Mouse (Mus musculus): ENCODE measurements around the gene Sox2.

The Sox2 gene

DNA sequence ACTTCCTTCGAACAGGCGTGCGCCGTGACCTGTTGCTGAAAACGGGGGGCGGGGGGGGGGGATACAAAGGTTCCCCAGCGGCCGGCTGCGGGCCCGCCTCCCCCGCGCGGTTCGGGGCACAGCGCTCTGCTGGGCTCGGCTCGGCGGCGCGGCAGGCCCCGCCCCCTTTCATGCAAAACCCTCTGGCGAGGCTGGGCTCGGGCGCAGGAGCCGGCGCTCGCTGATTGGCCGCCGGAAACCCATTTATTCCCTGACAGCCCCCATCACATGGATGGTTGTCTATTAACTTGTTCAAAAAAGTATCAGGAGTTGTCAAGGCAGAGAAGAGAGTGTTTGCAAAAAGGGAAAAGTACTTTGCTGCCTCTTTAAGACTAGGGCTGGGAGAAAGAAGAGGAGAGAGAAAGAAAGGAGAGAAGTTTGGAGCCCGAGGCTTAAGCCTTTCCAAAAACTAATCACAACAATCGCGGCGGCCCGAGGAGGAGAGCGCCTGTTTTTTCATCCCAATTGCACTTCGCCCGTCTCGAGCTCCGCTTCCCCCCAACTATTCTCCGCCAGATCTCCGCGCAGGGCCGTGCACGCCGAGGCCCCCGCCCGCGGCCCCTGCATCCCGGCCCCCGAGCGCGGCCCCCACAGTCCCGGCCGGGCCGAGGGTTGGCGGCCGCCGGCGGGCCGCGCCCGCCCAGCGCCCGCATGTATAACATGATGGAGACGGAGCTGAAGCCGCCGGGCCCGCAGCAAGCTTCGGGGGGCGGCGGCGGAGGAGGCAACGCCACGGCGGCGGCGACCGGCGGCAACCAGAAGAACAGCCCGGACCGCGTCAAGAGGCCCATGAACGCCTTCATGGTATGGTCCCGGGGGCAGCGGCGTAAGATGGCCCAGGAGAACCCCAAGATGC is at the start of gene Sox2:
Gene Sox2, plus strand, starts transcription at position 680 of the 895 bp plus-strand sequence.
- ATAC-seq (ENCODE audit: insufficient number of reproducible peaks, low FRiP score, low TSS enrichment) = peak; percentile 22; the same call in 1 of the 2 replicates

- ATAC-seq (ENCODE audit: insufficient number of reproducible peaks, low FRiP score, low TSS enrichment) = no peak
These were observed 49.1 kb upstream of the Sox2 start for GRCm38 (mm10) chr3:34601116-34601515.

GRCm38 (mm10) chr3:34614107-34614506 is 36.1 kb upstream of the Sox2 start:
- no peak for ATAC-seq (ENCODE audit: insufficient number of reproducible peaks, low FRiP score, low TSS enrichment)

DNA sequence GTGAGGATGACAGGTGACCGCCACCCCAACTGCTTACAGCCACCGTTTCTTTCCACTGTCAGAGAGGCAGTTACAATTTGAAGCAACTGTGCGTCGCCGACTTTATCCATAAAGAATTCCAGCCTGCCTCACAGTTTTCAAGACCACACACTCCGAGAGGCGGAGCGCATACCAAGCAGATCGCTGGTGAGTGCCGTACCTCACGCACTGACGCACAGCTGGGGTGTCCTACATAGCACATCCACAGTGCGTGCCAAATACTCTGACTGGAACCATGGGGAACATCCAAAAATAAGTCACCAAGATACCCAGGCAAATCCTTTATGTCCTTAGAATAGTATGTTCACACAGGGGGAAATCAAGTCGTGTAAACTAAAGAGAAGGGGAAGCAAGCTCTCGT is 34.7 kb upstream of the Sox2 start:
- no peak for ATAC-seq (ENCODE audit: insufficient number of reproducible peaks, low FRiP score, low TSS enrichment)

GRCm38 (mm10) chr3:34618934-34619333 is 31.3 kb upstream of the Sox2 start:
- ATAC-seq (ENCODE audit: insufficient number of reproducible peaks, low FRiP score, low TSS enrichment) = no peak

DNA sequence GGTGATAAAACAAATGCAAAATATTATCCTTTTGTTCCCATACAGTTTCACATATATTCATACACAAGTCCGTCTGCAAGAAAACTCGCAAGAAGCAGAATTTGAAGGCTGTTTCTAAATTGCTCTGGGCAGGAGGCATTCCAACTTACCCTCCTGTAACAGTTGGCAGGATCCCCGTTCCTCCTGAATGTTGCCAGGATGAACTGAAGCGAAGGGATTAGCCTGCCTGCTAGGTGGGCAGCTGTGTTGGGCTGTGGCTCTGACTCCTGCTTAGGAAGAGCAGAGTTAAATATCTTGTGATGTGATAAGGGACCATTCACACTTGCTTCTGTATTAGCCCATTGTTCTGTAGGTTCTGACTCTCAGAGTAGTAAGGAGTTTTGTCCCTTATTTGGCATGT is 30.1 kb upstream of the Sox2 start:
- ATAC-seq (ENCODE audit: insufficient number of reproducible peaks, low FRiP score, low TSS enrichment) = no peak

DNA sequence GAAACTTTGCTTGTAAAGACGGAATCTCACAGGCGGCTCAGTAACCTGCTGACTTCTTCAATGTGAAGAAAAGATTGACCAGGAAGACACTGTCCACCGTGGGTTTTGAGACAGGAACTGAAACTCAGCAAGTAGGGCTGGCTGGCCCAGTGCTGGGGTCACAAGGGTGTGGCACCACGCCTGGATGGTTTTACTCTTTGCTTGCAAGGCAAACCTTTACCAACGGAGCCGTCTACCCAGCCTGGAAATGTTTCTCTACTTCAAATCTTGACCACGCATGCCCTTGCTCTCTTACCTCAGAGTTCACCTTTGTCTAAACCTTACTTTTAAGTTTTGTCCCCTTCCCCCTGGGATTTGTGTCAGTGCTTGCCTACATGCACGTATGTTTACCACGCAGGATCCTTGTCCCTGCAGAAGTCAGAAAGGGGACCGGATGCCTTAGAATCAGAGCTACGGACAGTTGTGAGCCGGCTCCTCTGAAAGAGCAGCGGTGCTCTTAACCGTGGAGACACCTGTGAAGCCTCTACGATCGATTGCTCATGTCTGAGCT is 25.4 kb upstream of the Sox2 start:
- no peak for ATAC-seq (ENCODE audit: insufficient number of reproducible peaks, low FRiP score, low TSS enrichment)

DNA sequence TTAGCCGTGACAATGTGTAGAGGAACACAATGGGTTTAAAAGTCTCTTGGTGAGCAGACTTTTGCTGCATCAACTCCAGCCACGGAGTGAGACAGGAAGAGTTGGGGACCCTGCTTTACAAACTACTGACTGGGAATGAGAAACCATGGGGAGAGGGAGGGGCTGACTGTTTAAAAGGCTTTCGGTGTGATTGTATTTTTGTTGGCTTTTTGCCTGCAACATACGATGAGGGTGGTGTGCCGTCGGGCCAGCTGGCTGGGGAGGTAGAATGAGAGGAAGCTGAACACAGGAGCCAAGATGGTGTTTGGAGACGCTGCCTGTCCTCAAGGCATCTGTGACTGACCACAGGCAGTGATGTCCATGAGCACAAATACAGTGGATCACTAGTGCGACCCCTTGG is 23.7 kb upstream of the Sox2 start:
- ATAC-seq (ENCODE audit: insufficient number of reproducible peaks, low FRiP score, low TSS enrichment) = no peak

DNA sequence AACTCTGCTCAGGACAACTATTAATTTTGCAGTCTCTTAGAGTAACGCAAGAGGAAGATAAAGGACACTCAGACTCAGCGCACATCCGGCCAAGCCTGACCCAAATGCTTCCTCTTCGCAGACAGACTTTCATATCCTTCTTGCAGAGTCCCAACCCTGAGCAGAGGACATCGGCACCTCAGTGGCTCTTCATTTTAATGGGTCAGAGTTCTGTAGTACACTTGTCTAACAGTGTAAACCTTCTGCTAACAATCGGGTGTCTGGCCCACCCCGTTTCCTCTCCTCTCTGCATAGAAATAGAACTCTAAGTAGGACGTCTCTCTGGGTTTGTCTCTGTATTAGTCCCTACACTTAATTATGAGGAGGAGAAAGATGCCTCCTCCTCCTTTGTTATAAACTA is 20.2 kb upstream of the Sox2 start:
- ATAC-seq (ENCODE audit: insufficient number of reproducible peaks, low FRiP score, low TSS enrichment) = no peak

- no peak for ATAC-seq (ENCODE audit: insufficient number of reproducible peaks, low FRiP score, low TSS enrichment)
These were observed 19.5 kb upstream of the Sox2 start for GRCm38 (mm10) chr3:34630736-34631135.

DNA sequence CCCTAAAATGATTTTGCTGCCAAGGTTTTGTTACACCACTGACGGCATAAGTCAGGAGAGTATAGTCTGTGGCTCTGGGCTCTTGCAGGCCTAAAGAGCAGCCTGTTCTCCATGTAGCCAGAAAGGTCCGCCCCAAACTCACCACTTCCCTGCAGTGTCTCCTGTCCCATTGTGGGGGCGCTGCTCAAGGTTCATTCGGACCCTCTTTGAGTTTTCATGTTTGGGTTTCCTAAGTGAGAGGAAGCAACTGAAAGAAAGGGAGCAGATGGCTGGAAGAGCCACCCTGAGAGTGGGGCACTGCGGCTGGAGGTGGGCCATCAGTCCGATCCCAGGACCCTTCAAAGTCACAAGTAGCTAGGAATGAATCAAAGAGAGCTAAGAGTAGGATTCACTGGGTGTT is 13.2 kb upstream of the Sox2 start:
- ATAC-seq (ENCODE audit: insufficient number of reproducible peaks, low FRiP score, low TSS enrichment) = no peak

GRCm38 (mm10) chr3:34637481-34637880 is 12.7 kb upstream of the Sox2 start:
- no peak for ATAC-seq (ENCODE audit: insufficient number of reproducible peaks, low FRiP score, low TSS enrichment)

DNA sequence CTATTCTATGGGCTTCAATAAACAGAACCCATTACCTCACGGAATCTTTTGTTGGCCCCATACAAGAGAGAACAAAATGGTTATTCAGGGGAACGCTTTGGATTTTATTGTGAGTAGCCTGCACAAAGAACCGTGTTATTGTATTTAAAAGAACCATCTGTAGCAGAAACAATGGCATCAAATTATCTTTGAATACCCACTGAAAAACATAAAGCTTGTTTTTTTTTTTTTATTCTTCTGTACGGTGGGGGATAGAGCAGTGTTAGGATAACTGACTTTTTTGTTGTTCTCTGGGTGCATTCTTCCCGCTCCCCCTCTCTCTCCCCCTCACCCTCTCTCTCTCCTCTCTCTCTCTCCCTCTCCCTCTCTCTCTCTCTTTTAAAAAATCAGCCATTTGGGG is 12.3 kb upstream of the Sox2 start:
- ATAC-seq (ENCODE audit: insufficient number of reproducible peaks, low FRiP score, low TSS enrichment) = no peak

GRCm38 (mm10) chr3:34638344-34638743 is 11.9 kb upstream of the Sox2 start:
- ATAC-seq (ENCODE audit: insufficient number of reproducible peaks, low FRiP score, low TSS enrichment) = no peak

- 0 out of 2 replicates have a peak, but pooled peaks have one; percentile 43 for ATAC-seq (ENCODE audit: insufficient number of reproducible peaks, low FRiP score, low TSS enrichment)
These were observed 11.0 kb upstream of the Sox2 start for GRCm38 (mm10) chr3:34639031-34639872.

- no peak for ATAC-seq (ENCODE audit: insufficient number of reproducible peaks, low FRiP score, low TSS enrichment)
These were observed 10.3 kb upstream of the Sox2 start for GRCm38 (mm10) chr3:34639873-34640270.

GRCm38 (mm10) chr3:34640276-34640675 is 9.9 kb upstream of the Sox2 start:
- ATAC-seq (ENCODE audit: insufficient number of reproducible peaks, low FRiP score, low TSS enrichment) = no peak

GRCm38 (mm10) chr3:34640690-34641600 is 9.3 kb upstream of the Sox2 start:
- no peak for ATAC-seq (ENCODE audit: insufficient number of reproducible peaks, low FRiP score, low TSS enrichment)

GRCm38 (mm10) chr3:34641756-34642497 is 8.3 kb upstream of the Sox2 start:
- ATAC-seq (ENCODE audit: insufficient number of reproducible peaks, low FRiP score, low TSS enrichment) = no peak

Measured in cerebellum, adult (tissue).